Mouse (Mus musculus): ENCODE measurements around the gene Hoxd11.

- TF ChIP-seq CTCF (IDR thresholded peaks at IDR 0.05; ENCODE audit: control insufficient read depth, insufficient read depth, insufficient replicate concordance, low read depth, low read length) (no peak), POLR2A (IDR thresholded peaks at IDR 0.05; ENCODE audit: control insufficient read depth, low read depth, low read length) (no peak)
These were observed 47.2 kb downstream of the Hoxd11 start, which contains the start of gene Gm28230 for GRCm38 (mm10) chr2:74726551-74726950.
